Mouse (Mus musculus): ENCODE measurements around the gene Vmn1r148. TPM values are rescaled to one million over a fixed set of nuclear protein-coding genes. Genes with fewer than 3 reads are reported as not detected.

Gene Vmn1r148
- not detected in 2 replicates for polyA plus RNA-seq (2012; rRNA removed; ENCODE audit: low replicate concordance)

DNA sequence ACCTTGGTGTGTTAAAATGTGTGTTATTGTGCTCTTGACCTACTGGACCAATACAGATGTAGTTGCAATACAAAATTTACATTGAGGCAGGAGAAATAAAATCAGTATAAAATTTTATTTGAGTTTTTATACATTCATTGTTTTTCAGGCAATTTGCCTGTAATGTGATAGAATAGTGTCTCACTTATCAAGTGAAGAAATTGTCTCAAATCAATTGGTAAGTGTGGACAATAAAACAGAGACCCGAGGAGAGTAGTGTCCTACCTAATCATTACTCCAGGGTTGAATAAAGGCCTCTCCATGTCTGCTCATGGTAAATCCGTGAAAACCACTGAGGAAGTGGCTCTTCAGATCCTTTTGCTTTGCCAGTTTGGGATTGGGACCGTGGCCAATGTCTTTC lies at the start of gene Vmn1r148:
Vmn1r148 (plus strand) TSS at position 301 of the 400 bp plus-strand sequence.

DNA sequence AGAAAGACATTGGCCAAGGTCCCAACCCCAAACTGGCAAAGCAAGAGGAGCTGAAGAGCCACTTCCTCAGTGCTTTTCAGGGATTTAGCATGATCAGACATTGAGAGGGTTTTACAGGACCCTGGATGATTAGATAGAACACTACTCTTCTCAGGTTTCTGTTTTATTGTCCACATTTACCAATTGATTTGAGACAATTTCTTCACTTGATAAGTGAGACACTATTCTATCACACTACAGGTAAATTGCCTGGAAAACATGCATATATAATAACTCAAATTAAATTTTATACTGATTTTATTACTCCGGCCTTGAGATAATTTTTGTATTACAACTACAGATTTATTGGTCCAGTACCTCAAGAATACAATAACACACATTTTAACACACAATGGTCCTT lies 42.4 kb upstream of the Vmn1r148 start, which contains the start of gene Gm8660:
Gm8660 (minus strand) TSS at position 101 of the 400 bp plus-strand sequence.

DNA sequence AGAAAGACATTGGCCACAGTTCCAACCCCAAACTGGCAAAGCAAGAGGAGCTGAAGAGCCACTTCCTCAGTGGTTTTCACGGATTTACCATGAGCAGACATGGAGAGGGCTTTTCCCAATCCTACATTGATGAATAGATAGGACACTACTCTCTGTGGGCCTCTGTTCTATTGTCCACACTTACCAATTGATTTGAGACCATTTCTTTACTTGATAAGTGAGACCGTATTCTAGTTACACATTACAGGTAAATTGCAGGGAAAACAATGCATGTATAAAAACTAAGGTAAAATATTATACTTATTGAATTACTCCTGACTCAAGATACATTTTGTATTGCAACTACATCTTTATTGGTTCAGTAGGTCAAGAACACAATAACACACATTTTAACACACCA lies 24.7 kb downstream of the Vmn1r148 start, which contains the start of gene Vmn1r149:
Vmn1r149 (minus strand) TSS at position 101 of the 400 bp plus-strand sequence.

DNA sequence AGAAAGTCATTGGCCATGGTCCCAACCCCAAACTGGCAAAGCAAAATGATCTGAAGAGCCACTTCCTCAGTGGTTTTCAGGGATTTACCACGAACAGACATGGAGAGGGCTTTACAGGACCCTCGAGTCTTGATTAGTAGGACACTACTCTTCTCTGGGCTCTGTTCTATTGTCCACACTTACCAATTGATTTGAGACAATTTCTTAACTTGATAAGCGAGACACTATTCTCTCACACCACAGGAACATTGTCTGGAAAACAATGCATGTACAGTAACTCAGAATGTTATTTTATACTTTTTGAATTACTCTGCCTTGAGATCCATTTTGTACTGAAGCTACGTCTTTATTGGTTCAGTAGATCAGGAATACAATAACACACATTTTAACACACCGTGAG lies 50.6 kb downstream of the Vmn1r148 start, which contains the start of gene Gm10665:
Gm10665 (minus strand) TSS at position 101 of the 400 bp plus-strand sequence.

Other genes with a start within 250 kb of the Vmn1r148 start
- not detected in 2 replicates for gene Vmn1r142, start 249.5 kb upstream of the Vmn1r148 start, polyA plus RNA-seq (2012; rRNA removed; ENCODE audit: low replicate concordance)
- gene Vmn1r143, start 224.2 kb upstream of the Vmn1r148 start, polyA plus RNA-seq (2012; rRNA removed; ENCODE audit: low replicate concordance) = not detected in 2 replicates
- not detected in 2 replicates for gene Gm8653, start 212.3 kb upstream of the Vmn1r148 start, polyA plus RNA-seq (2012; rRNA removed; ENCODE audit: low replicate concordance)
- not detected in 2 replicates for gene Gm8453, start 184.1 kb upstream of the Vmn1r148 start, polyA plus RNA-seq (2012; rRNA removed; ENCODE audit: low replicate concordance)
- not detected in 2 replicates for gene Gm4187, start 83.9 kb upstream of the Vmn1r148 start, polyA plus RNA-seq (2012; rRNA removed; ENCODE audit: low replicate concordance)
- gene Gm8660, start 42.5 kb upstream of the Vmn1r148 start, polyA plus RNA-seq (2012; rRNA removed; ENCODE audit: low replicate concordance) = not detected in 2 replicates
- gene Vmn1r149, start 24.6 kb downstream of the Vmn1r148 start, polyA plus RNA-seq (2012; rRNA removed; ENCODE audit: low replicate concordance) = not detected in 2 replicates
- not detected in 2 replicates for gene Gm10665, start 50.5 kb downstream of the Vmn1r148 start, polyA plus RNA-seq (2012; rRNA removed; ENCODE audit: low replicate concordance)
- gene Vmn1r151, start 86.1 kb downstream of the Vmn1r148 start, polyA plus RNA-seq (2012; rRNA removed; ENCODE audit: low replicate concordance) = not detected in 2 replicates
- not detected in 2 replicates for gene Vmn1r152, start 109.4 kb downstream of the Vmn1r148 start, polyA plus RNA-seq (2012; rRNA removed; ENCODE audit: low replicate concordance)
- not detected in 2 replicates for gene Gm8677, start 121.3 kb downstream of the Vmn1r148 start, polyA plus RNA-seq (2012; rRNA removed; ENCODE audit: low replicate concordance)
- not detected in 2 replicates for gene Gm4201, start 151.8 kb downstream of the Vmn1r148 start, polyA plus RNA-seq (2012; rRNA removed; ENCODE audit: low replicate concordance)
- not detected in 2 replicates for gene Gm4565, start 174.5 kb downstream of the Vmn1r148 start, polyA plus RNA-seq (2012; rRNA removed; ENCODE audit: low replicate concordance)
- gene Vmn1r155, start 244.4 kb downstream of the Vmn1r148 start, polyA plus RNA-seq (2012; rRNA removed; ENCODE audit: low replicate concordance) = not detected in 2 replicates